Mouse (Mus musculus) small intestine, adult 2 months (tissue): Measurements from ENCODE around the gene Tcta.

Experiments used
- CTCF ChIP-seq: fragments of 200-500 bp; IDR thresholded peaks from 2 replicates; pipeline ENCODE4 v1.5.1; 2012; ENCODE audit warnings: low read depth, mild to moderate bottlenecking, control low read depth, inconsistent platforms, low read length, moderate library complexity, mixed read lengths; ENCODE audit not compliant: insufficient replicate concordance, insufficient read length; ENCODE audit errors: extremely low read depth
- POLR2A ChIP-seq: fragments of 200-500 bp; IDR thresholded peaks from 2 replicates; pipeline ENCODE4 v1.6.1; 2012; ENCODE audit warnings: low read depth, mild to moderate bottlenecking, control low read depth, inconsistent platforms, low read length, moderate library complexity

- TF ChIP-seq CTCF (no peak), POLR2A (no peak)
Observed at GRCm38 (mm10) chr9:108263131-108263681, 42.8 kb downstream of the Tcta start.
